Mouse (Mus musculus) c-Kit-positive CD71-negative TER-119-negative erythroid progenitor cells, embryonic 14.5 days (primary cell): ENCODE results near the gene Zbtb7b.
A peak's percentile ranks its signal among the peaks of the same experiment; 100 is the strongest.

Experiments used
- DNase-seq: peaks from one replicate; pipeline ENCODE4 v3.0.0-alpha.2; 2013; ENCODE audit warnings: low read depth

Gene Zbtb7b

GRCm38 (mm10) chr3:89365486-89366414, 28.8 kb downstream of the Zbtb7b start:
- no peak for DNase-seq

GRCm38 (mm10) chr3:89365153-89365485, 29.5 kb downstream of the Zbtb7b start, which contains the start of gene Dcst1:
Dcst1 (minus strand) TSS chr3:89365253.
- no peak for DNase-seq

GRCm38 (mm10) chr3:89364631-89365030, 29.9 kb downstream of the Zbtb7b start:
- DNase-seq: no peak

- DNase-seq: no peak
Measured at GRCm38 (mm10) chr3:89361675-89362074, 32.9 kb downstream of the Zbtb7b start, which contains the start of gene Dcst2. Dcst2 (plus strand) TSS chr3:89361975.

- no peak for DNase-seq
Measured at GRCm38 (mm10) chr3:89360237-89360636, 34.3 kb downstream of the Zbtb7b start.

- no peak for DNase-seq
Measured at GRCm38 (mm10) chr3:89359630-89360029, 34.9 kb downstream of the Zbtb7b start.

- DNase-seq: no peak
Measured at GRCm38 (mm10) chr3:89356029-89356428, 38.5 kb downstream of the Zbtb7b start.

- DNase-seq: no peak
Measured at GRCm38 (mm10) chr3:89355512-89355902, 39.1 kb downstream of the Zbtb7b start.

- peak; percentile 78 for DNase-seq
Measured at GRCm38 (mm10) chr3:89354816-89355511, 39.6 kb downstream of the Zbtb7b start.

- no peak for DNase-seq
Measured at GRCm38 (mm10) chr3:89351271-89351670, 43.3 kb downstream of the Zbtb7b start.

GRCm38 (mm10) chr3:89349869-89350501, 44.6 kb downstream of the Zbtb7b start, which contains the start of gene Adam15:
Adam15 (minus strand) TSS chr3:89349996.
- peak; percentile 73 for DNase-seq

GRCm38 (mm10) chr3:89348911-89349868, 45.4 kb downstream of the Zbtb7b start:
- DNase-seq: no peak

GRCm38 (mm10) chr3:89347916-89348315, 46.7 kb downstream of the Zbtb7b start:
- DNase-seq: no peak

GRCm38 (mm10) chr3:89346815-89347540, 47.6 kb downstream of the Zbtb7b start:
- no peak for DNase-seq

GRCm38 (mm10) chr3:89343279-89343678, 51.3 kb downstream of the Zbtb7b start:
- no peak for DNase-seq

- no peak for DNase-seq
Measured at GRCm38 (mm10) chr3:89341794-89342193, 52.8 kb downstream of the Zbtb7b start.

GRCm38 (mm10) chr3:89340465-89340864, 54.1 kb downstream of the Zbtb7b start:
- DNase-seq: peak; percentile 67

GRCm38 (mm10) chr3:89339416-89339815, 55.2 kb downstream of the Zbtb7b start:
- no peak for DNase-seq

- no peak for DNase-seq
Measured at GRCm38 (mm10) chr3:89337721-89338578, 56.6 kb downstream of the Zbtb7b start, which contains the start of gene Efna4. Efna4 (minus strand) TSS chr3:89338028.
